Mouse (Mus musculus) WW6 (cell line): Measurements from ENCODE around the gene Mreg.

ENCODE experiments used
- DNase-seq: peaks from one replicate; pipeline ENCODE4 v3.0.0-alpha.2; 2013; ENCODE audit warnings: low read depth, low spot score

Gene Mreg

DNA sequence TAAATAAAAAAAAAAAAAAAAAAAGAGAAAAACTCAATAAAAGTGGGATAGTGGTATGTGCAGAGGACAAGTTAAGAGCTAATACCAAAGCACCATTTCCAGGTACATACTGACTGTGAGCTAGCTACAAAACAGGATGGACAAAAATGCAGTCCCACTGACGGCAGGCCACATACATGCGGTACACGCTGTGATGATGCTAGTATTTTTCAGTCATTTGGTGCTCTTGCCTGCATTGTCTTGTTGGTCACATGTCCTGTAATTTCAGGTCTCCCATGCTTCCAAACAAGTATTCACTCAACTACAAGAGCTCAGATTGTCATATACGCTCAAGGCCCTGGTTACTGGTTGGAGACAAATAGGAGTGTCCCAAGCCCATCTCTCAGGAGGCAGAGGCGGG lies 15.4 kb upstream of the Mreg start:
- DNase-seq = no peak

DNA sequence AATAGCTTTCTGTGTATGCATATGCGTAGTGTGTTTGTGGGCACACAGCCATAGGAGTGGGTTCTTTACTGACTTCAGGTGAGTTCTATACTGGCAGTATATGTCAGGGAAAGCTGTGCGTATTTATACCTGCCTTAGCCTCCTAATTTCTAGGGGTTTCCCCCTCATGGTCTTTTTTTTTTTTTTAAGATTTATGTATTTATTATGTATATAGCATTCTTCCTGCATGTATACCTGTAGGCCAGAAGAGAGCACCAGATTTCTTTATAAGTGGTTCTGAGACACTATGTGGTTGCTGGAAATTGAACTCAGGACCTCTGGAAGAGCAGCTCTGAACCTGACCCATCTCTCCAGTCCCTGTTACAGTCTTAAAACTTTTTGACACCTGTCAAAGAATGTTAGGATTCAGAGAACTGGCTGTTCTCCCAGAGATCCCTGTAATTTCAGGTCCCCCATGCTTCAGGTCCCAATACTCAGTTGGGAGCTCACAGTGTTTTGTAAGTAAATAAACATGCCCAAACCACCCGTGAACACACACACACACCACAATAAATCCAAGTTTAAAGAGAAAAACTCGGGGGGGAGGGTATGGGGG lies 14.9 kb upstream of the Mreg start:
- no peak for DNase-seq

DNA sequence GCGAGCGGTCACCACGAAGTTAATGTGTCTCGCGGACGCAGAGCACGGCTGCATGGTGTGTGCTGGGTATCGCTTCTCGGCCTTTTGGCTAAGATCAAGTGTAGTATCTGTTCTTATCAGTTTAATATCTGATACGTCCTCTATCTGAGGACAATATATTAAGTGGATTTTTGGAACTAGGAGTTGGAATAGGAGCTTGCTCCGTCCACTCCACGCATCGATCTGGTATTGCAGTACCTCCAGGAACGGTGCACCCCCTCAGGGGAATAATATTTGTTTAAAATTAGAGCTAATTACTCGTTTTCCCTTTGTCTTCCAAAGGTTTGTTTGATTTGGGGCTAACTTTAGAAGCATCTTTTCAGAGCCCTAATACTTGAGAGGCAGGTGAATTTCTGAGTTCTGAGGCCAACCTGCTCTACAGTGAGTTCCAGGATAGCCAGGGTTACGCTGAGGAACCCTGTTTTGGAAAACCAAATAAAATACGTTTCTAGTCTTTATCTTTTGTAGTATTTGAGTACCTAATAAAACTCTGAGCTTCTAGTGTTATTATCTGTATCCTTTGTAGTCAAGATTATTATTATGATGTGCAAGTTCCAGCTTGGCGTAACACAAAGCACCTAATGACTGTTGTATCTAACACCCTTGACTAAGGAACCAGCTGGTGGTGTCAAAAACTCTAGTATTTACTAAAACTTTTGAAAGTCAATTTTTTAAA lies 14.2 kb upstream of the Mreg start:
- no peak for DNase-seq

DNA sequence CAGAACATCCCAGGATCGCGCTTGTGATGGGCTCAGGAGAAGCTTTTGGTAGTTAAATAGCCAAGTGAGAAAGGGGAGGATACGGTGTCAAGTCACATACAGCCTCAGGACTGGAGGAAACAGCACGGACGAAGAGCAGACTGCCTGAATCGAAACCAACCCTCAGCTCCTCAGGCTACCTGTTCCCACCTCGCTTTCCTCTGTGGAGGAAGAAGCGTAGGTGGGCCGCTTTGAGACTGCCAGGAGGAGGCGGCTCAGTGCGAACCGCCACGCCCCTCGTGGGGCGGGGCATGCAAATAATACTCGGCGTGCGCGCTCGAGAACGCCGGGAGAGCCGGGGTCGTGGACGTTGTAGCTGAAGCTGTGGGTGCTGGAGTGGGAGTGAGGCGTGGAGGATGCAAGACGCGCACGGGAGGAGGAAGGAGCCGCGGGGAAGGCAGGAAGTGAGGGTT lies 13.6 kb upstream of the Mreg start:
- DNase-seq = peak; percentile 90

DNA sequence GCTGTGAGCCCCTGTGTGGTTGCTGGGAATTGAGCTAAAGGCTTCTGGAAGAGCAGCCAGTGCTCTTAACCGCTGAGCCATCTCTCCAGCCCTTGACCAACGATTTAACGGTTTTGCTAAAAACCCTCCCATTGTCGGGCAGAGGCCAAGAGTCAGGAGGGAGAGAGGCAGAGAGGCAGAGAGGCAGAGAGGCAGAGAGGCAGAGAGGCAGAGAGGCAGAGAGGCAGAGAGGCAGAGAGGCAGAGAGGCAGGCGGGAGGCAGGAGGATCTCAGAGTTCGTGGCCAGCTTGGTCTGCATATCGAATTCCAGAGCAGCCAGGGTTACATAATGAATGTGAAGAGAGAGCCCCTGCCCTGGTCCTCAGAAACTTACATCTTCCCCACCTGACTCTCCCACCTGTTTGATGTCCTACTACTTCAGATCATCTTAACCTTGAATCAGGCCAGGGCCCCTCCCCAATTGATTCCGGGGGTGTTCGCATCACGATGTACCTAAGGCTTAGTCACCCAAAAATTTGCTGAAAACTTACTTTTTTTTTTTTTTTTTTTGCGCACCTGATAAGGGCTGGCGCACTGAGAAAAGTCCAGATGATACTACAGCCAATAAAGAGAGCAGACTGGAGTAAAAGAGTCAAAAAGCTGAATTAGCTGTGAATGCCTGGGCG lies 13.1 kb upstream of the Mreg start:
- DNase-seq = no peak

DNA sequence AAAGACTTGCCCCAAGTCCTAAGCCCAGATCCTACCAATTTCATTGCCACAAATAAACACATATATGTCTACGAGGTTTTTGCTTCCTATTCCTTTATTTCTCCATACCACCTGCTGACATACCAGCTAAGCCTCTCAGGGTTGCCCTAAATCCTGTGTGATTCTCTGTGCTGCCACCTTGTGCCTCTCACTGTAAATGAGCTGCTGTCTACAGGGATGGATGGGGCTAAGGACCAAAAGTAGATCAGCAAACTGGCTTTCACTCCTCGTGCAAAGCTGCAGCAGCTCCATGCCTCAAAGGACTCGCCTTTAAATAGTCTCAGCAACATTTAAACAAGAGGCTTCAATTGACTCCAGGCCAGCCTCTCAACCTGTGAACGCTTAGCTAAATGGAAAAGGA lies 7.9 kb upstream of the Mreg start:
- no peak for DNase-seq

DNA sequence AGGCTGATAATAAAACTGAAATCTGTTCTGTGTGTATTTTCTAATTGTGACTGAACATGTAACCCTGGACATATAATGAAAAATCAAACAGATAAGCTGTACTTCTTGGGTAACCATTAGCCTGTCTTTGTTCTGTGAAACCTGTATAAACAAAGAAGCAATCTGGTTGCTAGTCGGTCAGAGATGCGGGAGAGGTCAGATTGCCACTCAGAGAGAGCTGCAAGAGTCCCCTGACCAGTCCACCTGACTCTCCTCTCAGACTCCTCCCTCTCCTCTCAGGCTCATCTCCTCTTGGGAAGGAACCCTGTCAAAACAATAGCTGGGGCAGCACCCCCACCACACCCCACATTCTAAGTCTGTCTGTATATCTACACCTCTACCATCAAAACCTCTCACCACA lies 7.0 kb upstream of the Mreg start:
- DNase-seq = no peak

DNA sequence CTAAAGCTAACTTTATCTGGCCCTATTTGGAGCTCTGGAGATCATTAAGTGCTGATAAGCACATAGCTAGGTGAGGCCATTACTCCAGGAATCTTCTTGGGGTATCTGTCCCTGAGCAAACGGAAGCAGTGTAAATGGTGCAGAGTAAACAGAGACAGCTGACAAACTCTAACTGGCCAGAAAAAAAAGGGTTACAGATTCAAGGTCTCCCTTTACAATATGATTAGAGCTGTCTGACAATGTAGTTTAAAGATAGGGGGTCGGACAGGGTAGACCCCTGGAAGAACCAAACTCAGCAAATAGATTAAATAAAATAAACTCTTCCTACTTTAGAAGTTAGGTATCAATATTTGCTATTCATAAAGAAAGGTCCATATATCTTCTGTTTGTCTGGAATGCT lies 6.5 kb upstream of the Mreg start:
- no peak for DNase-seq

DNA sequence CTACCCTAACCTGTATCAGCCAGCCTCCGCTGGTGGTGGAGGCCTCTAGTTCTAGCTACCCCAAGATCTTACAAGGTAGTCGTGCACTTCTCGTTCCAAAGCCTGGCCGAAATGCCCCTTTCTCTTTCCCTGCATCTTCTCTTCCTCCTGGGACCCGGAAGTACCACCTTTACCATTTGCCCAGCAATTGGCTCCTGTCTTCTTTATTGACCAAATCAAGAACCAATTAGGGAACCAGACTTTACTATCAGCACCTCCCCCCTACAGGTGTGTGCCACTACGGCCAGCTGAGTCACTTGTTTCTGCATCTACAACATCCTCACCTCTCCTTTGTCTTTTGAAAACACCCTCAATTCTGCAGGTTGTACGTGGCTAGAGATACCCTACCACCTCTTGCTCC lies 4.7 kb upstream of the Mreg start:
- no peak for DNase-seq

DNA sequence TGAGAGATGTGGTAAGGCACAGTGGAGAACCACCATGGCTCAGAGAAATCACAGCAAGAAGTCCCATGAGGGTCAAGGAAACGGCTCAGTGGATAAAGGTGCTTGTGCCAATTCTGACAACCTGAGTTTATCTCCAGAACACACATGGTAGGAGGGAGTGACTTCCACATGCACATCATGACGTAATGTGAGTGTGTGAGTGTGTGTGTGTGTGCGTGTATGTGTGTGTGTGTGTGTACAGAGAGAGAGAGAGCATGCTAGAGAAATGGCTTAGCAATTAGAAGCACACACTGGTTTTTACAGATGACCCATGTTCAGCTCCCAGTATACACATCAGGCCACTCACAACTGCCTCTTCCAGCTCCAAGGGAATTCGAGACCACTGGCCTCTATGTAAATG lies 3.1 kb upstream of the Mreg start:
- DNase-seq = no peak

DNA sequence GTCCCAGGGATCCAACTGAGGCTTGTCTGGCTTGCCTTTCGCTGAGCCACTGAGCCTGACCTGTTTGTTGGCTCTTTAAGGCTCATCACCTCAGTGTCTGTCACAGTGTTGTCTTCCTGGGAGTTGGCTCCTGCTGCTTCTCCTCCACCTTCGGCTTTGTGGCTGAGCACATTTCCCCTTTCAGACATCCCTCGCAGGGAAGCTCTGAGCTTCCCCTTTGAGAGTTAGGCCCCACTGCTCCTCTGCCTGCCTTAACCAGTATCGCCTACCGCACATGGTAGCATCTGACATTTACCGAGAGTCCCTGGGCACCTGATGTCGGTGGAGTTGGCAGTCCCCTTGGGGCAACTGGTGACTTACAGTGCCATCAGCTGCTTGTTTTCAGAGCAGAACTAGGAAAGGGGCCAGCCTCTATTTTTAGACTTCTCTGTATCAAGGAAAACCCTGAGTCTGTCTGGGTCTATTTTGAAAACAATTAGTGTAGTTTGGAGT lies 2.4 kb upstream of the Mreg start:
- DNase-seq = no peak

DNA sequence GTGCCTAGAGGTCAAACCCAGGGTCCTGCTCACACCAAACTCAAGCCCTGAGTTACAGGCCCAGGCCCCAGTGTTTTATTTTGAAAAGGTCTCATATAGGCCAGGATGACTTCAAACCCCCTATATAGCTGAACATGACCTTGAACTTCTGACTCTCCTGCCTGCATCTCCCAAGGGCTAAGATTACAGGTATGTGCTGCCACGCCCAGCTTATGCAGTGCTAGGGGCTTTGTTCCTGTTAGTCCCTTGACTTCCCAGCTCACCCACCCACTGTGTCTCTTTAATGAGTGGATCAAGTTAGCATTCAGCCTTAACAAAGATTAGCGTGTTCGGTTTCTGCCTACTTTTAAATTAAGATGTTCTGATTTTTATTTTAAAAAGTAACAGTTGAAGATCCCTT lies 1.8 kb upstream of the Mreg start:
- DNase-seq = no peak

DNA sequence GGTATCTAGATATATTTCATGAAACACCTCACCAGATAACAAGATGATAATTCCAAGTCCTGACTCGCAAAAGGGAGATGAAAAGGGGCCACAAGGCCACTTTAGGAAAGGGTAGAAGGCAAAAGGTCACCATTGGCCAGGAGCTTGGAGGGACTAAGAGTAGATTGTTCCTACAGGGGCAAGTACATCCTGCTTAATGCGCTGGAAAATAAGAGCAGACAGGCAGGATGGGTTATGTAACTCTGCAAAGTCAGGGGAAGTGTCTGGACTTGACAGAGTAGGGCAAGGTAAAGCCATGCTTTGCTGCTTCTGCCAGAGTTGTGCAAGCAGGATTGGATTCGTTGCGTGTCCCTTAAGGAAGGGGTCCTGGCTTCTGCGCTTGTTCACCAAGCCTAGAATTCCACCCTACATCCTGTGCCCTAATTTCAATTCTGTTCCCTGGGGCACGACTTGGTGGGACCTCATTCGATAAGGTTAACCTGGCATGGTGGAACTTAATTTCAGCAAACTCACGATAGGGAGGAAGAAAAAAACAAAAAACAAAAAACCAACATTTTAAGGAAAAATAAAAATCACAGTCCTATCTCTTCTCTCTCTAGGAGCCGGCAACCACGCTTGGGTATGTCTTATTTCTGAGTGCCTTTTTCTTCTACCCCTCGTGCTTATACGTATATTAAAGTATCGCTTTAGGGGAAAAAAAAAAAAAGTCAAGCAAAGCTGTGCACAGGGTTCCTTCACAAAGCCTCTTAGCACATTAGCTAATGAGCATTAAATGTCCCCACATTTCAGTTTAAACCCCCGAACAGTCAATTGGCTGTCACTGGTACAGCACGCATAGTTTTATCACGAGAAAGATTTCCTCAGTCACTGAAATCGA lies 1.1 kb downstream of the Mreg start:
- no peak for DNase-seq

DNA sequence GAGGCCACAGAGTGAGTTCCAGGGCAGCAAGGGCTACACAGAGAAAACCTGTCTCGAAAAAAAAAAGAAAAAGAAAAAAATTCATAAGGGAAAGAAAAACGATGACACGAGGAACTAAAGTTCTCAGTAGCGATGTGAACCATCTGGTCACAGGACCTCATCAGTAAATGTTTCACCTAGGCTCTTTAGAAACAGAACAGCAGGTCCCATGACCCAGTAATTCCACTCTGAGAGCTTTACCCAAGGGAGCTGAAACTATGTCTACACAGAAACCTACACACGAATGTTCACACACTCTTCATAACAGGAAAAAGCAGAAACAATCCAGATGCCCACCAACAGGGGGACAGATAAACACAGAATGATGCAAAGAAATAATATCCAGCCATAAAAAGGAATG lies 4.0 kb downstream of the Mreg start:
- DNase-seq = no peak

DNA sequence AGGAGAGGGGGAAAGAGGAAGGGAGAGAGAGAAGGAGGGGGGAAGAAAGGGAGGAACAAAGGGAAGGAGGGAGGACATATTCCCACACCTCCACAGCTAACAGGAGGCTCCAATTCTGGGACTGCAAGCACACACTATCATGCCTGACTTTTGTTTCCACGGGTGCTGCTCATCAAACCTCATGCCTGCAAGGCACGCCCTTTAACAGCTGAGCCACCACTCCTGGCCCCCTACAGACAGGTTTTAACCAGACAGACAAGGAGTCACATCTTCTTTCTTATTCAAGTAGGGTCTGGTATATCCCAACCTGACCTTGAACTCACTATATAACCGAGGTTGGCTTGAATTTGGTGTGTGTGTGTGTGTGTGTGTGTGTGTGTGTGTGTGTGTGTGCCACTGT lies 7.0 kb downstream of the Mreg start:
- no peak for DNase-seq

DNA sequence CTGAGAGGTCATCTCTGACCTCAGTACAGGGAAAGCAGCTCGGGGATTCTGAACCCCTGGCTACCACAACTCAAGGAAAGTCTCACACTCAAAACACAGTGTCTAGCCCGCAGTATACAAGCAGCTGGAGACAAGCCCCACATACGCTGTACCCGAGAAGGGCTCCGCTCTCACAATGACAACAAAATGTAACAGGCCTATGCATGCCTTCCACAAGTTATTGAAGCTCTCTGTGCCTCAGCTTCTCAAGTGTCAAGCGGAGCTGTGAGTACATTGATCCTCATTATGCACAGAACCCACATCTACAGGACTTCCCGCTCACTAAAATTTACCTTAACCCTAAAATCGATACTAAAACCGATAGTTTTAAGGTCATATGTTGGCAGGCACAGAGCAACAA lies 8.9 kb downstream of the Mreg start:
- DNase-seq = no peak

DNA sequence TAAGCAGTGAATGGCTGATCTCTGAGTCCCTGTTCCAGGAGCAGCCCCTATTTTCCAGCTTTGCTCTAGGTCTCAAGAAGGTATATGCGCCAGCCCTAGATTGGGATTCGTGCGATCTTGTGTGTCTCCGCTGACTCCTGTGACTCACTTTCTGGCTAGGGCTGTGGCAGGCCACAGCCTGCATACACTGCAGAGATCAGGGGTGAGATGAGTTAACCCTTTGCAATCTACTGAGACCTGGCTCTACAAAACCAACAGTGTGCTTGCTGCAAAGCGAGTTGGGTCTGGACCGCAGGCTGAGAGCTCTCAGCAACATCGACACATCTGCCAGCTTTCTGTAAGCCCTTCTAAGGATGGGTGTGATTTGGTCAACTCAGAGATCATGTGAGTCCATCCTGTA lies 9.4 kb downstream of the Mreg start:
- DNase-seq = no peak

DNA sequence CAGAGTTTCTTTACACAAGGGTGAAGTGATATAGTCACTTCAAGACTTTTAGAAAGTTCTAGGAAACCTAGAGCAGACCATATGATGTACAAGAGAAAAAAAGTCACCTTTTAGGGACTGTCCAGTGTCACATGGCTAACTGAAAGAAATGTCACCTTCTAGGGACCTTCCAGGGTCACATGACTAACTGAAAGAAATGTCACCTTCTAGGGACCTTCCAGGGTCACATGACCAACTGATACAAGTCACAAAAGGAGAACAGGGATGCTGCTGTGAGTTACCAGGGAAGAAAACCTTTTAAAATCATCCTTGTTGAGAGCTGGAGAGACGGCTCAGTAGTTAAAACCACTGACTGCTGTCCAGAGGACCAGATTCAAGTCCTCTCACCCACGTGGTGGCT lies 10.0 kb downstream of the Mreg start:
- DNase-seq = no peak

DNA sequence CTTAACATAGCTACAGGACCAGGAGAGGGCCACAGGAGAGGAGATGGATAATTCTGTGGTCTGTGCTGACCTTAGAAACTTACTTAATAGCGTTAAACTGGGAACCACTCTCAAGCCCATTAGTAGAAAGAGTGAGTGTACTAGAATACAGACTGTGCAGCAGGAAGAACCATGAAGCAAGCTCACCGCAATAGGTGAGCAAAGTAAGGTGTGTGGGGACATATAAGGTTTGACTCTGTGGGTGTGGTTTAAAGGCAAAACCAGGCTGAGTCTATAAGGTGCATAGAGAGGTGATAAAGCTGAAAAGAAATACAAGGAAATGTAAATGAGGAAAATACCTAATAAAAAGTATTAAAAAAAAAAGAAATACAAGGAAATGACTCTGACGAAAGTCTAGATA lies 11.0 kb downstream of the Mreg start:
- no peak for DNase-seq

DNA sequence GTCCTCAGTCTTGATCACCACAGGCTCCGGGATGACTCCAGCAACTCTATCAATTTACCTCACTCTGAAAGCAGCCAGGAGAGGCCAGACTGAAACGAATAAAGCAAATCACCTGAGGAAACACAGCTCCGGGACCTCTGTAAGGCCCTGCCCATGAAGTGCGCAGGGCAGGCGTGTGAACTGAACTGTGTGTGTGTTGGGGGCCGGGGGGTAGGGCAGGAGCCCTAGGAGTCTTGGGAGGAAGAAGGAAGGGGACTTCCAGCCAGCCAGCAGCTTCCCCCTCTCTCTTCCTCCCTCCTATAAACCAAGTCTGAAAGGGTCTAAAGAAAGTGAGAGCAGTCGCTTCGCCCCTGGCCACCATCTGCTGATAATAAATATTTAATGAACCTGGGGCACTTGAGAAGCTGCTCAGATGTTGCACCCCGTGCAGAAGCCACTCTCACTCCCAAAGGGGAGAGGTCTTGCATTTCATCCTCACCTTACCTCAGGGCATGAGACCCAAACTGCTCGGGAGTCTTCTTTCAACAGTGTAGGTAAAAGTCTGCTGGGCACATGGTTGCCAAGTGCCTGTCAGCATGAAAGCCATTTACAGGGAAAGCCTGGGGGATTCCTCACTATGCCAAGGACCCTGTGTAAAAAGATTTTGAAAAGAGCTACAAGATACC lies 13.8 kb downstream of the Mreg start:
- DNase-seq = no peak

DNA sequence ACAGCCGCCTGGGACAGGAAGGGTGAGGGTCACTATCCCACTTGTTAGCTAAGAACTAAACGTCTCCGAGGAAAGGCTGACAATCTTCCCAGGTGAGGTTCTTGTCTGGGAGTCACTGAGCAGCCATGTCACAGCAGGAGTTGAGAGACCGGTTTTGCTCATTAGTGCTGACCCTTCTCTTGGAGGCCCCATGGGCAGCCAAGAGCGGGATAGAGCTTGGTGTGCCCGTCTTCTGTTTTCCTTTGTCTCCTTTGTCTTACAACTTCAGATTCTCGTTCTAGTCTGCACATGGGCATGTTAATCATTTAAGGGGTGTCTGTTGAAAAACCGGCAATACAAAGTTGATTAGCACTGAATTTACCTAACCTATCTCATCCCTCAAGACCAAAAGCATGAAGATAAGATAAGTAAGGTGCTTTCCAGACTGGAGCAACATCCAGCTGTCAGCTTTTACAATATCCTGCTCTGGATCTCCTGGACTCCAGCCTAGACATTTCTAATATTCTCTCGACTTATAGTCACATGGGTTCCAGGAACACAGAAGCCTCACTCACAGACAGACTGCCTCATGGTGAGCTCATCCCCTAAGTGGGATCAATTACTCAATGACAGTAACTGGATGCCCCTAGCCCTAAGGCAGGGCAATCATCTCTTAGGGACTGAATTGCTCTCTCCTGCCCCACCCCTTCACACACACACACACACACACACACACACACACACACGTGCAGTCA lies 15.3 kb downstream of the Mreg start:
- no peak for DNase-seq
